Mouse (Mus musculus): ENCODE measurements around the gene Abcc6. TPM values are rescaled to one million over a fixed set of nuclear protein-coding genes. Genes with fewer than 3 reads are reported as not detected.
"Not testable (repeated sequence)": the region's sequence is repeated elsewhere in the genome, so short reads cannot be mapped to it uniquely, and the experiment has no call there.

Gene Abcc6
- total RNA-seq, 2 experiments from 2014 or later, result not detected

- intact Hi-C loops (cut with DNase I), result no loop called here
- no peak for DNase-seq (ENCODE audit: low spot score)
Measured at GRCm38 (mm10) chr7:45956611-45957010, 73.5 kb downstream of the Abcc6 start.

- intact Hi-C loops (cut with DNase I), result no loop called here
Measured at GRCm38 (mm10) chr7:45949061-45949460, 81.0 kb downstream of the Abcc6 start.

GRCm38 (mm10) chr7:45943280-45943679 is 86.8 kb downstream of the Abcc6 start:
- intact Hi-C loops (cut with DNase I), result not testable (repeated sequence)

More at GRCm38 (mm10) chr7:45949061-45949460, 81.0 kb downstream of the Abcc6 start:
- DNase-seq (ENCODE audit: low spot score), result no peak

DNA sequence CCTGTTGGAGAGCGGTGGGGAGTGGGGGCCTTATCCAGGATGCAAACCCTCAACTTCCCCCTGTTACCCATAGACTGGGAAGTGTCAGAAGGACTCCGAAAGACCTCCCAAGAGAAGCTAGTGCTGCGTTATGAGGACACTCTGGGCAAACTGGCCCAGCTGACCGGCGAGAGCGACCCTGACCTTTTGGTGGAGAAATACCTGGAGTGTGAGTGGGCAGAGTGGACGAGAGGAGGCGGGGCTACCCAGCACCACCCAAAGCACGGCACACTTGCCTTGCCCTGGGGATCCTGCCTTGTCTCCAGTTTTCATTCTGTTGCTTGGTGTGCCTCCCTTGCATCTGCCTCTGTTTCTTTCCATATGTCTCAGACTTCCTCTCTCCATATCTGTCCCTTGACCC is 88.1 kb downstream of the Abcc6 start:
- intact Hi-C loops (cut with DNase I), result no loop called here
- DNase-seq (ENCODE audit: low spot score), result no peak

More at GRCm38 (mm10) chr7:45943280-45943679, 86.8 kb downstream of the Abcc6 start:
- DNase-seq (ENCODE audit: low spot score), result not testable (repeated sequence)

DNA sequence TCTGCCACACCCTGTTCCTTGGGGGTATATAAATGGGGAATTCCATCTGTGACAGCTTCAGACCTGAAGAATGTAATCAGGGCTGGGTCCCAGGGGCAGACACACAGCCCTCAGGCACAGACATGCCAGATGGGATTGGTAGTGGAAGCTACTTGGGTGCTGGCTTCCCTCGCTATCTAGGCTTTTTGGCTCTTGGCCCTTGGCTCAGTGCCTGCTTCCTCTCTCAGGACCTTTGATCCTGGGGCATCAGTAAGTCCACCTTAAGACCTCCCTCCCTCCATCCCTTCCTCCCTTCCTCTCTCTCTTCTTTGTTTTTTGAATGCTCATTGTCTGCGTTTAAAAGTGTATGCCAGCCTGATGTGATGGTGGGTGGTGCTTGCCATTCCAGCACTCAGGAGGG is 90.3 kb downstream of the Abcc6 start:
- intact Hi-C loops (cut with DNase I), result no loop called here
- no peak for DNase-seq (ENCODE audit: low spot score)

DNA sequence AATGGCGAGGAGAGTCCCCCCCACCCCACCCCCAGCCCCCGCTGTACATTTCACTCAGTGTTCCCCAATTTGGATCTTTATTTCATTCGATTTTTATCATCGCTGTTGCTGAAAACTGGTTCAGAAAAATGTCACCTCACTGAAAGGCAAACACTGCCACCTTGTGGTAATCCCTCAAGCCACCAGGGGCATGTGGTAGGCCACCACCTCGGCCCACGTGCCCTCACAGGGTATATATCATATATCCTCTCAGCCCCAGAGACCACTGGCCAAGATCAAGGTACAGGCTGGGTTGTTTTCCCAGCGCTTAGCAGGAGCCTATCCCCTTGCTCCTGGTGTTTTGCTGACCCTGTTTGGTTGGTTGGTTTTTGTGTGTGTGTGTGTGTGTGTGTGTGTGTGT is 95.0 kb downstream of the Abcc6 start:
- intact Hi-C loops (cut with DNase I), result loop anchor here (1.0 kb wide), 2 partner anchors 62 to 196 kb away; no protein-coding TSS in a partner anchor
- DNase-seq (ENCODE audit: low spot score), result no peak

GRCm38 (mm10) chr7:45933766-45934165 is 96.3 kb downstream of the Abcc6 start:
- DNase-seq (ENCODE audit: low spot score); intact Hi-C loops (cut with DNase I): not testable (repeated sequence)

GRCm38 (mm10) chr7:45929688-45930087 is 100.4 kb downstream of the Abcc6 start:
- no peak for DNase-seq (ENCODE audit: low spot score)
- intact Hi-C loops (cut with DNase I), result no loop called here

GRCm38 (mm10) chr7:45928626-45929295 is 101.3 kb downstream of the Abcc6 start:
- DNase-seq (ENCODE audit: low spot score), result no peak
- intact Hi-C loops (cut with DNase I), result no loop called here

DNA sequence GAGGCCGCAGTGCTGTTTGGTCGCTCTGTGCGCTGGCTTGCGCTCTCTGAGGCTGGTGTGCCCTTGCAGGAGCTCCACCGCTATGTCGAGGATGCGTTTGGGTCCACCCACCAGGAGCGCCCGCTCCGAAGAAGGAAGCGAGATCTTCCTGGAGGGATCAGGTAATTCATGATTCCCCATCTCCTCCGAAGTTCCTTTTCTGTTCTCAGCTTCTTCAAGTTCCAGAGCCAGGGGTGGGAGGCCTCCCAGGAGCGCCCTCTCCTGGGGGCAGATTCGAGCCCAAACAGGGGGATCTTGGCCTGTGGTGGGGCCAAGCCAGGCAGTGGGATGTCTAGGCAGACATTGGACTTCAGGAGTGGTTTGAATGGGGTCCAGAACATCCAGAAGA is 105.7 kb downstream of the Abcc6 start:
- intact Hi-C loops (cut with DNase I), result loop anchor here (2.0 kb wide), 2 partner anchors 28 to 52 kb away; partner anchors contain the start of genes Kdelr1, Syngr4 and Tmem143
- DNase-seq (ENCODE audit: low spot score), result no peak

GRCm38 (mm10) chr7:45923762-45924428 is 106.2 kb downstream of the Abcc6 start, which contains the start of gene Ccdc114:
Gene Ccdc114, plus strand, starts transcription at chr7:45924072.
- intact Hi-C loops (cut with DNase I), result loop anchor here (2.0 kb wide), 2 partner anchors 27 to 51 kb away; partner anchors contain the start of genes Kdelr1, Syngr4 and Tmem143
- DNase-seq (ENCODE audit: low spot score), result peak; percentile 82

- intact Hi-C loops (cut with DNase I), result no loop called here
- DNase-seq (ENCODE audit: low spot score), result peak; percentile 96
Measured at GRCm38 (mm10) chr7:45922928-45923761, 107.0 kb downstream of the Abcc6 start.

DNA sequence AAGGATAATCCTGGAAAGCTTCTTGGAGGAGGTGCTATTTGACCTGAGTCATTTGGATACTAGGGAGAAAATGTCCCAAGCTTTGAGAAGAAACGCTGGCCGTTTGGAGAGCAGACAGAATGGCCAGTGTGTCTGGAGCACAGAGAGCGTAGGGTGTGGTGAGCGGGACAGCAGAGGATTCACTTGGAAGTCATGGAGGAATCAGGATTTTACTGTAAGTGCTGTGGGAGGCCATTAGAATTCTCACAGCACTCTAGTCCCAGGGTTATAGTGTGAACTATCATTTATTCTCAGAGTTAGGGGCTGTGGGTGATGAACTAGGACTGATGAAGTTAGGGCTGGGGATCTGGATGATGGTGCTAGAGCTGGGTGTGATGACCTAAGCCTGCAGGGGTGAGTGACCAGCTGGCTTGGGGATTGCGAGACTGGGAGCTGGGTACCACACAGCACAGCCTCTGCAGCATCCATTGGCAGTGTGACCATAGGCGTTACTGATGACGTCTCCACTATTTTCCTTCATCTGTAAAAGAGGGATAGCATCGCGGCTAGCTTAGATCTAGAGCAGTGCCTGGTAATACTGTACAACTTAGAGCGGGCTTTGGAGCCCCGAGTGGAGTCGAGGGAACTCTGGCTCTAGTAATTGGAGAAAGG is 108.0 kb downstream of the Abcc6 start:
- intact Hi-C loops (cut with DNase I), result no loop called here
- DNase-seq (ENCODE audit: low spot score), result no peak

DNA sequence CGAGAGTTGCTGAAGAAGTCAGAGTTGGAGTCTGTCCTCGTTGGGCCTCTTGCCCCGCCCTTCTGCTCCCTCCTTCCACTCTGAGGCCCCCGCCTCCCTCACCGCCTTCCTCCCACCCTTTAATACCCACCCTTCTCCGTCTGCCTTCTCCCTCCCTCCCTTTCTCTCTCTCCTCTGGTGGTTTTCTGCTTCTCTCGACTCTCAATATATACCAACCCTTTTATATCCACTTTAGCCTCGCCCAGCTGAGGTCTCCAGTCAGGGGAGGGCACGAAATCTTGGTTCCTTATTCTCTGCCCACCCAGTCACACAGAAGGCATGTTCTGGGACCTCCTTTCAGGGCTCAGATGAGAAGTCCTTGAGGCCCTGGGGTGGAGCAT is 108.9 kb downstream of the Abcc6 start, which contains the start of gene Emp3:
Gene Emp3, minus strand, starts transcription at position 163 of the 380 bp plus-strand sequence.
- intact Hi-C loops (cut with DNase I), result no loop called here
- peak; percentile 49 for DNase-seq (ENCODE audit: low spot score)

- DNase-seq (ENCODE audit: low spot score), result peak; percentile 40
- intact Hi-C loops (cut with DNase I), result no loop called here
Measured at GRCm38 (mm10) chr7:45920583-45921241, 109.4 kb downstream of the Abcc6 start.

GRCm38 (mm10) chr7:45919761-45920160 is 110.3 kb downstream of the Abcc6 start:
- intact Hi-C loops (cut with DNase I), result no loop called here
- no peak for DNase-seq (ENCODE audit: low spot score)

GRCm38 (mm10) chr7:45919083-45919671 is 110.9 kb downstream of the Abcc6 start:
- intact Hi-C loops (cut with DNase I), result no loop called here
- no peak for DNase-seq (ENCODE audit: low spot score)

- intact Hi-C loops (cut with DNase I), result no loop called here
- no peak for DNase-seq (ENCODE audit: low spot score)
Measured at GRCm38 (mm10) chr7:45917926-45918325, 112.2 kb downstream of the Abcc6 start.
